Mouse (Mus musculus): Measurements from ENCODE around the gene Syne4. TPM values are rescaled to one million over a fixed set of nuclear protein-coding genes. Genes with fewer than 3 reads are reported as not detected.
A peak's percentile ranks its signal among the peaks of the same experiment; 100 is the strongest.

The Syne4 gene
- polyA plus RNA-seq, 1 experiment from 2014 or later: 13.1 TPM

GRCm38 (mm10) chr7:30306083-30306779, 8.4 kb upstream of the Syne4 start:
- no peak overlapping the region for H3K4me3 ChIP-seq
- peaks cover 24% of the 10 kb centered on the region for H3K4me1 ChIP-seq (replicated peaks)
- no peaks in the 10 kb centered on the region for H3K27me3 ChIP-seq
- WGBS: 93% methylated on average over 16 of the region's 16 CpGs
- H3K4me2 ChIP-seq: no peak overlapping the region
- H3K9me3 ChIP-seq: no peaks in the 10 kb centered on the region
- H3K9ac ChIP-seq: no peak overlapping the region
- peak overlapping the region; percentile 55; the same call in 1 of the 2 replicates for H3K27ac ChIP-seq
- ATAC-seq (ENCODE audit: low FRiP score): no peak
- peaks cover 62% of the 10 kb centered on the region for H3K36me3 ChIP-seq

GRCm38 (mm10) chr7:30308076-30309005, 6.3 kb upstream of the Syne4 start, which contains the start of gene Alkbh6:
Gene Alkbh6 (plus strand): TSS chr7:30308717.
- Histone ChIP-seq H3K9ac (peak within 1 kb of the TSS; percentile 82), H3K4me3 (peak within 1 kb of the TSS; percentile 70), H3K27me3 (no peaks in the 10 kb centered on the region), H3K27ac (peak within 1 kb of the TSS; percentile 85), H3K9me3 (no peaks in the 10 kb centered on the region), H3K4me1 (replicated peaks) (peaks cover 24% of the 10 kb centered on the region), H3K36me3 (peaks cover 61% of the 10 kb centered on the region), H3K4me2 (peak within 1 kb of the TSS; percentile 89)
- ATAC-seq (ENCODE audit: low FRiP score): peak; percentile 99
- WGBS: 4% methylated on average over 27 of the region's 27 CpGs

GRCm38 (mm10) chr7:30309395-30310129, 5.0 kb upstream of the Syne4 start:
- H3K36me3 ChIP-seq: peaks cover 55% of the 10 kb centered on the region
- H3K4me3 ChIP-seq: peak overlapping the region; percentile 70
- H3K27ac ChIP-seq: no peak overlapping the region; the same call in 1 of the 2 replicates
- H3K27me3 ChIP-seq: peaks cover 3% of the 10 kb centered on the region; the same call in 1 of the 2 replicates
- H3K4me1 ChIP-seq (replicated peaks): peaks cover 25% of the 10 kb centered on the region
- H3K9me3 ChIP-seq: no peaks in the 10 kb centered on the region
- 71% methylated on average over 15 of the region's 15 CpGs for WGBS
- no peak for ATAC-seq (ENCODE audit: low FRiP score)
- peak overlapping the region; percentile 82 for H3K9ac ChIP-seq
- peak overlapping the region; percentile 89 for H3K4me2 ChIP-seq

- Histone ChIP-seq H3K27me3 (peaks cover 3% of the 10 kb centered on the region; the same call in 1 of the 2 replicates), H3K4me1 (replicated peaks) (peaks cover 28% of the 10 kb centered on the region), H3K36me3 (peaks cover 53% of the 10 kb centered on the region), H3K4me2 (no peak overlapping the region), H3K27ac (no peak overlapping the region), H3K9ac (no peak overlapping the region), H3K4me3 (no peak overlapping the region), H3K9me3 (no peaks in the 10 kb centered on the region)
- no peak for ATAC-seq (ENCODE audit: low FRiP score)
- WGBS: 93% methylated on average over 12 of the region's 12 CpGs
These were observed 4.5 kb upstream of the Syne4 start for GRCm38 (mm10) chr7:30310136-30310535.

GRCm38 (mm10) chr7:30313666-30314320, 814 bp upstream of the Syne4 start:
- no peaks in the 10 kb centered on the region for H3K9me3 ChIP-seq
- no peak overlapping the region for H3K4me2 ChIP-seq
- no peak overlapping the region for H3K4me3 ChIP-seq
- ATAC-seq (ENCODE audit: low FRiP score): no peak
- H3K4me1 ChIP-seq (replicated peaks): peaks cover 20% of the 10 kb centered on the region
- H3K27me3 ChIP-seq: peaks cover 3% of the 10 kb centered on the region; the same call in 1 of the 2 replicates
- 0 out of 2 replicates have a peak overlapping the region, but pooled peaks have one; percentile 24 for H3K9ac ChIP-seq
- WGBS: 52% methylated on average over 27 of the region's 27 CpGs
- H3K27ac ChIP-seq: no peak overlapping the region
- H3K36me3 ChIP-seq: peaks cover 40% of the 10 kb centered on the region

- Histone ChIP-seq H3K27ac (no peak overlapping the region), H3K36me3 (peaks cover 35% of the 10 kb centered on the region), H3K4me3 (no peak overlapping the region), H3K9me3 (no peaks in the 10 kb centered on the region), H3K4me1 (replicated peaks) (peaks cover 8% of the 10 kb centered on the region), H3K27me3 (peaks cover 3% of the 10 kb centered on the region; the same call in 1 of the 2 replicates), H3K4me2 (no peak overlapping the region), H3K9ac (0 out of 2 replicates have a peak overlapping the region, but pooled peaks have one; percentile 5)
- WGBS: 84% methylated on average over 13 of the region's 13 CpGs
- no peak for ATAC-seq (ENCODE audit: low FRiP score)
These were observed 1.2 kb downstream of the Syne4 start for GRCm38 (mm10) chr7:30315559-30316529.

- Histone ChIP-seq H3K4me1 (replicated peaks) (peaks cover 21% of the 10 kb centered on the region), H3K9me3 (no peaks in the 10 kb centered on the region), H3K27me3 (peaks cover 3% of the 10 kb centered on the region; the same call in 1 of the 2 replicates), H3K27ac (no peak overlapping the region), H3K9ac (no peak overlapping the region), H3K4me3 (no peak overlapping the region), H3K36me3 (peaks cover 14% of the 10 kb centered on the region), H3K4me2 (no peak overlapping the region)
- no peak for ATAC-seq (ENCODE audit: low FRiP score)
- WGBS: 94% methylated on average over 3 of the region's 3 CpGs
These were observed 3.5 kb downstream of the Syne4 start for GRCm38 (mm10) chr7:30318142-30318541.

GRCm38 (mm10) chr7:30320946-30321345, 6.3 kb downstream of the Syne4 start:
- Histone ChIP-seq H3K4me2 (peak overlapping the region; percentile 72), H3K27me3 (peaks cover 11% of the 10 kb centered on the region), H3K36me3 (peaks cover 10% of the 10 kb centered on the region), H3K9ac (peak overlapping the region; percentile 92), H3K4me1 (replicated peaks) (peaks cover 17% of the 10 kb centered on the region), H3K4me3 (peak overlapping the region; percentile 78), H3K9me3 (peaks cover 3% of the 10 kb centered on the region; the same call in 1 of the 2 replicates), H3K27ac (no peak overlapping the region)
- no peak for ATAC-seq (ENCODE audit: low FRiP score)
- 87% methylated on average over 2 of the region's 2 CpGs for WGBS

- ATAC-seq (ENCODE audit: low FRiP score): peak; percentile 80
- under 1% methylated on average over 57 of the region's 63 CpGs for WGBS
- Histone ChIP-seq H3K9ac (peak within 1 kb of the TSS; percentile 92), H3K27me3 (peaks cover 11% of the 10 kb centered on the region), H3K27ac (peak within 1 kb of the TSS; percentile 87), H3K4me2 (peak within 1 kb of the TSS; percentile 72), H3K4me1 (replicated peaks) (peaks cover 17% of the 10 kb centered on the region), H3K4me3 (peak within 1 kb of the TSS; percentile 78), H3K9me3 (peaks cover 3% of the 10 kb centered on the region; the same call in 1 of the 2 replicates), H3K36me3 (peaks cover 7% of the 10 kb centered on the region)
These were observed 7.1 kb downstream of the Syne4 start, which contains the start of gene E130208F15Rik for GRCm38 (mm10) chr7:30321539-30322284. Gene E130208F15Rik (plus strand): TSS chr7:30321740.

- H3K4me1 ChIP-seq (replicated peaks): peaks cover 19% of the 10 kb centered on the region
- H3K4me3 ChIP-seq: peak overlapping the region; percentile 78
- peak overlapping the region; percentile 92 for H3K9ac ChIP-seq
- H3K27ac ChIP-seq: peak overlapping the region; percentile 87
- ATAC-seq (ENCODE audit: low FRiP score): peak; percentile 99
- WGBS: under 1% methylated on average over 20 of the region's 20 CpGs
- peaks cover 3% of the 10 kb centered on the region; the same call in 1 of the 2 replicates for H3K9me3 ChIP-seq
- peaks cover 14% of the 10 kb centered on the region for H3K27me3 ChIP-seq
- 0 out of 2 replicates have a peak, but pooled peaks cover 4% of the 10 kb centered on the region for H3K36me3 ChIP-seq
- H3K4me2 ChIP-seq: peak overlapping the region; percentile 72
These were observed 7.7 kb downstream of the Syne4 start for GRCm38 (mm10) chr7:30322285-30322667.

Data from hindbrain, embryonic 13.5 days (tissue).